Mouse (Mus musculus): ENCODE measurements around the gene Tmco5b.

DNA sequence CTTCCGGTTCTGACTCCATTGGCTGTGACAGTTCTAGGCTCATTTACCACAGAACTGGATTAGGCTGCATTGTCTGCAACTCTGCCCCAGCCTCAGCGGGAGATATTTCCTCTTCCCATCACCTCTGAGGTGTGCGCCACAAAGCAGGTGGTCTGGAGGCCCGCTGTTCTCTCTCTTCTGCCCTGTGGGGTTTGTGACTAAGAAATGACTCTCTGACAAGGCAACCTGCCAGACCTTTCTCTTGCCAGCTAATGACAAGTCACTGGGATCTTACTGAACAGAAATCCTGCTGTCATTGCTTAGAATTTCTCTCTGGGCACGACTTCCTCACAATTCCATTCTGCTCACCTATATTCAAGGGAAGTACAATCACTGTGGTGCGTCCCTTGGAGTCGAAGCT lies 37.5 kb downstream of the Tmco5b start:
- TF ChIP-seq EP300 (IDR thresholded peaks at IDR 0.05; ENCODE audit: low read depth) (no peak), CTCF (IDR thresholded peaks at IDR 0.05; ENCODE audit: low read depth) (no peak)

Measured in liver, embryonic 14.5 days (tissue).